Mouse (Mus musculus) liver, embryonic 12.5 days (tissue): ENCODE data around the gene Aqp9. TPM values are rescaled to one million over a fixed set of nuclear protein-coding genes. Genes with fewer than 3 reads are reported as not detected.

ENCODE experiments used
- polyA plus RNA-seq: library from polyadenylated mRNA; unstranded; fragments of >200 nt; fragmentation: Nextera tagmentation; extraction: Ambion mirVana; gene quantifications from 2 replicates; pipeline ENCODE4 v1.2.1, GENCODE M21; 2016

Aqp9 gene
- polyA plus RNA-seq, 1 experiment from 2014 or later = 10.3 TPM

Other genes starting within 250 kb of the Aqp9 start
- 15.4 and 17.5 TPM in 2 replicates for gene Lipc, start 216.5 kb downstream of the Aqp9 start, polyA plus RNA-seq
- 6.2 and 6.7 TPM in 2 replicates for gene Aldh1a2, start 47.1 kb upstream of the Aqp9 start, polyA plus RNA-seq